Comparison of ENCODE assay signal across 17 mouse cellular contexts in the genomic region with DNA sequence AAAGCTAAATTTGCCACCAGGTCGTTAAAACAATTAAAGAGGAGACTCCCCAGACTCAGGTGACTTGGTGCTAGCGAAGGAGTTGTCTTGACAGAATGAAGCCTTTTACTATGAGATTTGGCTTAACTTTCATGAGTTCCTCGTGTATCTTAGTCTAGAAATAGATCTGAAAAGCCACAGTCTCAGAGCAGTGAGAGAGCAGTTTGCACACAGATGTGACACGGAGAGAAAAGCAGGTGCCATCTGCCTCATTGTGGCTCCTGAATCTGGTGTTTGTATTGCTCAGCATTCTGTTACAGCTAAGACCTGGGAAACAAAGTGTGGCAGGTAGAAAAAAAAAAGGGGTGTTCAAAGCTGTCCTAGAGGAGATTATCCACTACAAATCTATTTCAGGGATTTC.
"Had no signal": no experiment of that assay in that cellular context is flagged by ENCODE, and none has a peak within 500 bp of the region (broad histone marks: within the 10 kb centered on the region; RNA-seq: fewer than 3 reads in every experiment).

No protein-coding gene starts in this region.

- DNase-seq: liver, postnatal 0 days; lung, adult 2 months; lung, postnatal 14 days; lung, postnatal 36 days; right cerebral cortex, postnatal 25 days; thymus, adult 2 months; thymus, postnatal 25 days; thymus, postnatal 4 days had no signal

- H3K27ac ChIP-seq: lung, embryonic 15.5 days; macrophage; midbrain, embryonic 13.5 days; midbrain, embryonic 15.5 days; neural tube, embryonic 12.5 days; stomach, embryonic 15.5 days; stomach, postnatal 0 days had no signal

- H3K4me3 ChIP-seq: lung, embryonic 15.5 days; megakaryocyte, embryonic 14.5 days; midbrain, embryonic 13.5 days; midbrain, embryonic 15.5 days; neural tube, embryonic 12.5 days; stomach, embryonic 15.5 days had no signal

- ATAC-seq: liver, postnatal 0 days; lung, postnatal 0 days; midbrain, embryonic 13.5 days; midbrain, embryonic 15.5 days had no signal
